Mouse (Mus musculus): ENCODE measurements around the gene Trim33.

The Trim33 gene

DNA sequence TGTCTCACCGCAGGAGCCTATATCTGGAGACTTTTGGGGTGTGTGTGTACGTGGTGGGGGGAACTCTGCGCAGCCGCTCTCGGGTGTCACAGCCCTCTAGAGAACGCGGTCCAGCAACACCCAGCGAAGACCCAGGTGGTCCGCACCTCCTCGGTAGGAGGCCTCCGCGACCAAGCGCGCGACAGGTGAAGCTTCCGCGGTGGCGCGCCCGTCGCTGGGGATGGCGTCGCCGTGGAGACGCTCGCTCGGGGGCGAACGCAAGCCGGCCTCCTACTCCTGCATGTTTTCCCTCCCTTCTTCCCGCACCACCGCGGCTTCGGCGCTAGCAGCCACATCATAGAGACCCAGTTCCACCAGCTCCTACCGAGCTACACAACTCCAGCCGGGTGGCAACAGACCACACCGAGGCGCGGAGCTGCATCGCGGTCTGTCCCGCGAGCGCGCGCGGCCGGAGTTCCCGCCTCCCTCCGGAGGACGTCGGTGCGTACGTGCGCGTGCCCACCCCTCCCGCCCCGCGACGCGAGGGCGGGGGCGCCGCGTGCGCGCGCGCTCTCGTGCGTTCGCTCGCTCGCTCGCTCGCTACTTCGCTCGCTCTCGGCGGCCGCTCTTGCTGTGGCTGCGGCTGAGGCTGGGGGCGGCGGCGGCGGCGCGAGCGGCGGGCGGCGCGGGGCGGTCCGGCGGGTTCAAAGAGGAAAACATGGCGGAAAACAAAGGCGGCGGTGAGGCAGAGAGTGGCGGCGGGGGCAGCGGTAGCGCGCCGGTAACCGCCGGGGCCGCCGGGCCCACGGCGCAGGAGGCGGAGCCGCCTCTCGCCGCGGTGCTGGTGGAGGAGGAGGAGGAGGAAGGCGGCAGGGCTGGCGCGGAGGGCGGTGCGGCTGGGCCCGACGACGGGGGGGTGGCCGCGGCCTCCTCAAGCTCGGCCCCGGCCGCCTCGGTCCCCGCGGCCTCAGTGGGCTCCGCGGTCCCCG lies at the start of gene Trim33:
Gene Trim33, plus strand, starts transcription at position 112 of the 968 bp plus-strand sequence.
- peak; percentile 88 for DNase-seq

- no peak for DNase-seq
These were observed 46.7 kb upstream of the Trim33 start for GRCm38 (mm10) chr3:103232398-103232797.

DNA sequence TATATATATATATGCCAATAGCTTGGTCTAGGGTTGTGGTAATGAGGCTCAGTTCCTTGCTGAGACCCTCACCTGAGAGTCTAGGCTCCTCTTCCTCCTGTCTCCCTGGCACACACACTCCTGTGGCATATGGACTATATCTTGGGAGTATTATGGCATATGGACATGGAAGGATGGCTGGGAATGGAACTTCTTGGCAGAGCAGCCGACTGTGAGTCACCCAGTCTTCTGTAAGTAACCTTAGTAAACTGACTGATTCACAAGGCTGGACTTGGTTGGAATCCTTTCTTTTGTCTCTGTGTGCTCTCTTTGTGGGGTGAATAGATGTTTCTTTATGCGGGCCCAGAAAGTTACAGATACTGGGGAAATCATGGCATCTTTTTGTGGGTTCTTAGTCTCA lies 37.6 kb upstream of the Trim33 start:
- no peak for DNase-seq

- no peak for DNase-seq
These were observed 36.9 kb upstream of the Trim33 start for GRCm38 (mm10) chr3:103242156-103242555.

DNA sequence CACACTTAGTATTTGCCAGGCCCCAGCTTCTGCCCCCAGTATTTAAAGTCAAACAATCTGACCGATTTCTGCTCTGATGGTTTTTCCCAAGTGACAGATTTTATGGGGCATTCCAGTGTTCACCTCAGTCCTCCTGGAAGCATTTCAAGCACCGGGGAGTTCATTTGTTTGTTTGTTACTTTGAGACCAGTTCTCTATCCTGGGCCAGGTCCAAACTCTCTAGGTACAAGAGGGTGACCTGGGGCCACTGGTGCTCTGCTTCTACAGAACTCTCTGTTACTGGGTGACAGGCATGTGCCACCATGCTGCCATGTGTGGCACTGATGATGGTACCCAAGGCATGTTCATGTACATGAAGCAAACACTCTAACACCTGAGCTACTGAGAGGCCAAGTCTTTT lies 35.6 kb upstream of the Trim33 start:
- peak; percentile 20 for DNase-seq

GRCm38 (mm10) chr3:103246627-103247260 lies 32.3 kb upstream of the Trim33 start:
- DNase-seq = no peak

GRCm38 (mm10) chr3:103256089-103256819 lies 22.8 kb upstream of the Trim33 start:
- DNase-seq = peak; percentile 69

DNA sequence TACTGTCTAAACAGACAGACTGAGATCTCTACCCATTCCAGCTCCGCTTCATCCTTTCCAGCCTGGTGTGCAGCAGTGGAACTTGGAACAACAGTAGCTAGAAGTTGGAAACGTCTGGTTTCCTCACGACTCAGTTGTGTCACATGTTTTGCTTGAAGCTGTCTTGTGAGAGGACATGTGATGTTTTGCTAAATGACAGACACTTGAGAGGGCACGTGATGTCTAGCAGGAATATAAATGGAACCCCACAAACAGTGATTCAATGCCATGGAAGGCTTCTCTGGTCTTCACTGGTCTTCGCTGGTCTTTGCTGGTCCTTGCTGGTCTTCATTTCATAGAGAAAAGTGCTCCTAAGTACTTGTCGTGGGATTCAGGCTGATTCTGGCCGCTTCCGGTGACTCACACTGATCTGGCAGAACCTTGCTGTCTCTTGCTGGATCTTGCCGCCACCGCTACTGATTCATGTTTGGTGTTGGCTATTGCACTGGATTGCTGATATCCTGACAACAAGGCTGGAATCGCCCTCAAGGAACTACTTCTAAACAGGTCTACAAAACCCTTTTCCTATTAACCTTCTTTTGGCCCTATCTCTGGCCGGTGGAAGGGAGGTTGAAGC lies 16.2 kb upstream of the Trim33 start:
- DNase-seq = no peak

- peak; percentile 58 for DNase-seq
These were observed 422 bp upstream of the Trim33 start for GRCm38 (mm10) chr3:103278561-103279181.

DNA sequence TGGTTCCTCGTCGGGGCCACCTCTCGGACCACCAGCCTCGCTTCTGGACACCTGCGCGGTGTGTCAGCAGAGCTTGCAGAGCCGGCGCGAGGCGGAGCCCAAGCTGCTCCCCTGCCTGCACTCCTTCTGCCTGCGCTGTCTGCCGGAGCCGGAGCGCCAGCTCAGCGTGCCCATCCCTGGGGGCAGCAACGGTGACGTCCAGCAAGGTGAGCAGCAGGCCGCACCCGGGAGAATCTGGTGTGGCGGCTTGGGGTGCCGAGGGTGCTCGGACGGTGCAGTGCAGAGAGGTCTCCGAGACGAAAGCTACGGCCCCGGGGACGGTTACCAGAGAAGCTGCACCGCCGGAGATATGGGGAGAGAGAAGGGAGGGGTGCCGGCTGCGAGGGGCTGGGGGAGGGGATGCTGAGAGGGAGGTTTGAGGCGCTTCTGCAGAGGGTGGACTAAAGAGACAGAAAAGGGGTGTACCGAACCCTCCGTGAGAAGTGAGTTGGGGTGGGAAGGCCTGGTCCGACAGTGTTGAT lies 1.2 kb downstream of the Trim33 start:
- DNase-seq = peak; percentile 28

DNA sequence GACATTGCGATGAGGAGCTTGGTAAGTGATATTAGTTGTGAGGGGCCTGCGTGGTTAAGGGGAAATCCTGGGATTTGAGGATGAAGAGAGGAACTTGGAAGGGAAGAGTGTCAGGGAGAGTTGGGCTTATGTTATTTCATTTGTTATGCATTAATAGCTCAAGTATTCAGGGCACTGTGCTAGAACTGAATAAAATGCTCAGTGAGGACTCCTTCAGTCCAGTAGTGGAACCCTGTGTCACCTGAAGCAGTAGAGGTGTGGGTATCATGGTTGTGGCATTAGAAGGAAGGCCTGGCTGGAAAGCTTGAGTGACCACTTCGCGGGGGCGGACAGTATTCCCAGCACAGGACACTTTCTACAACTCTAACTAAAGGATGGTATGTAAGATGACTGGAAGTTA lies 1.8 kb downstream of the Trim33 start:
- DNase-seq = no peak

DNA sequence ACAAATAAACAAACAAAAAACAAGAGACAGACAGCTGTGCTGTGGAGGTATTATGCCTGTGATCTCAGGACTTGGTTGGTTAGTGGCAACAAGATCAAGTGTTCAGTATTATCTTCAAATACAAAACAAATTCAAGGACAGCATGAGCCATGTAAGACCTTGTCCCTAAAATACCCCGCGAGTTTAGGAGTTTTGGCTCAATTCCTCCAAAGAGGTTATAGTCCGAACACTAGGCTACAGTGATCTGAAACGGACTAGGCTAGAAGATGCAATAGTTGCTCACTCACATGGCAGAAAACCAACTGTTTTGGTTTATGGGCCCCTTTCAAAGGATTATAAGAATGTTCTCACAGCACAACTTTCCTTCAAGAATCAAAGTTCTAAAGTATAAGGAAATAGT lies 9.7 kb downstream of the Trim33 start:
- DNase-seq = no peak

GRCm38 (mm10) chr3:103291087-103291486 lies 12.0 kb downstream of the Trim33 start:
- no peak for DNase-seq

DNA sequence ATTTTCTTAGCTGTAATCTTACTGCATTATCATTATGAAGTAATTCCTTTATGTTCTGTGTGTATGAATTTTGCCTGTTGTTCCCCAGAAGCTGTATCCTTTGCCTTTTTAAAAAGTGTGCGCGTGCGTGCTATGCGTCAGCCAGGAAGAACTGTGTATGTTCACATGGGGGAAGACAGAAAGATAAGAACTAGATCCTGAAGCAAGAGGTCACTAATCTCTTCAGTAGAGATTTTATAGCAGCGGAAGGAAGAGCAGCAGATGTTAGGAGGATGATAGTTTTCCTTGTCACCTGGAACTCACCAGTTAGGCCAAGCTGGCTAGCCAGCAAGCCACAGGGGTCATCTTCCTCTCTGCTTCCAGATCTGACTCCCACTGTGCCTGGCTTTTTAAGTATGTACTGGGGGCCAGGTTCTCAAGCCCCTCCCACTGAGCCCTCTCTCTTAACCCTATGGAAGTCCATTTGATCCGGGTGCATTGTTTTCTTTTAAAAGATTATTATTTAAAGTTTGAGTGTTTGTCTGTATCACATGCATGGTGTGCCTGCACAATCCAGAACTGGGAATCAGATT lies 26.4 kb downstream of the Trim33 start:
- no peak for DNase-seq

DNA sequence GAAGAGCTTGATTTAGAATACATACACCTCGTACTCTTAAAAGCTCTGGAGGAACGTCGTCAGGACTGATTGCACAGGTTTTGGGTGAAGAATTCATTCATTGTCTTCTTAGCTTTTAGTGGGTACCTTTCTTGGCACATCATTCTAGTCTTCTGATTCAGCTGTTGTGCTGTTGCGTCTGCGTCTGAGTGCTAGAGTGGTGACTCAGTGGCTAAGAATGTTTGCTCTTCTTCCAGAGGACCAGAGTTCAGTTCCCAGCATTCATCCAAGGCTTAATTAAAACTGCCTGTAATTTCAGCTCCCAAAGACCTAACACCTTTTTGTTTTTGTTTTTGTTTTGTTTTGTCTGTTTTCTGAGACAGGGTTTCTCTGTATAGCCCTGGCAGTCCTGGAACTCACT lies 30.2 kb downstream of the Trim33 start:
- peak; percentile 10 for DNase-seq

- no peak for DNase-seq
These were observed 30.7 kb downstream of the Trim33 start for GRCm38 (mm10) chr3:103309750-103310149.

GRCm38 (mm10) chr3:103314291-103314690 lies 35.2 kb downstream of the Trim33 start:
- DNase-seq = no peak

- DNase-seq = no peak
These were observed 56.3 kb downstream of the Trim33 start for GRCm38 (mm10) chr3:103335371-103335770.

DNA sequence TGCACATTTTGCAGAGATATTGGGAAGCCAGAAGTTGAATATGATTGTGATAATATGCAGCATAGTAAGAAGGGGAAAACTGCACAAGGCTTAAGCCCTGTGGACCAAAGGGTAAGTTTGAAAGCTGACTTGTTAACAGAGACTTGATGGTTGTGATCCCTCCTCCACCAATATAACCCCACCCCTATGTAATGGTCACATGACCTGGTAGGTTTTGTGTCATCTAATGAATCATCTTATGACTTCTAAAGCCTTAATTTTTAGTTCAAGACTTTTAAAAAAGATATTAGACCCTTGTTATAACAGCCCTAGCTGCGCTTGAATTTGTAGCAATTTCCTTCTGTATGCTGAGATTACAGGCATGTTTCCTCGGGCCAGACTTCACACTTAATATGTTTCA lies 67.6 kb downstream of the Trim33 start:
- DNase-seq = no peak

GRCm38 (mm10) chr3:103353518-103353917 lies 74.4 kb downstream of the Trim33 start:
- DNase-seq = no peak

GRCm38 (mm10) chr3:103354041-103354440 lies 74.9 kb downstream of the Trim33 start:
- no peak for DNase-seq

DNA sequence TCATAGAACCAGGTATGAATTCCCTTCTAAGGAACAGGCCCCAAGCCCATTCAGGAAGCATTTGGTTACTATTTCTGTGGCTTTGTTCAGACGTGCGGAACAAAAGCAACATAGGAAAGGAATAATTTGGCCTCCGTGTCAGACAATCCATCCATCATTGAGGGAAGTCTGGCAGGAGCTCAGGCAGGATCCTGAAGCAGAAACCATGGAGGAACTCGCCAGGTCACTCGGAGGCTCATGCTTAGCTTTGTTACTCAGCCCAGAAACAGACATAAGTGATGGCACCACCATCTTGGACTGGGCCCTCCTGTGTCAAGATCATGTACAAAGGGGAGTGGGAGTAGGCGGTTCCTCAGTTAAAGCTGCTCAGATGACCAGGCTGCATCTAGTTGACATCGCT lies 82.1 kb downstream of the Trim33 start:
- DNase-seq = no peak
